Mouse (Mus musculus) E14TG2a.4 (cell line): ENCODE data around the gene Zfyve28.

ENCODE experiments used
- CTCF ChIP-seq: conservative IDR thresholded peaks from 2 replicates; pipeline ENCODE4 v1.5.1; 2014; ENCODE audit warnings: low read length
- NANOG ChIP-seq: IDR thresholded peaks from 2 replicates; pipeline ENCODE4 v1.6.1; 2014; ENCODE audit warnings: borderline replicate concordance, low read length, mixed read lengths
- POU5F1 ChIP-seq: IDR thresholded peaks from 2 replicates; pipeline ENCODE4 v1.6.1; 2014; ENCODE audit warnings: low read length, borderline replicate concordance

- TF ChIP-seq CTCF (no peak), POU5F1 (no peak), NANOG (no peak)
These were observed 110.4 kb downstream of the Zfyve28 start for GRCm38 (mm10) chr5:34177821-34178220.
